Comparison of ENCODE assay signal across 9 mouse cellular contexts in the genomic region with DNA sequence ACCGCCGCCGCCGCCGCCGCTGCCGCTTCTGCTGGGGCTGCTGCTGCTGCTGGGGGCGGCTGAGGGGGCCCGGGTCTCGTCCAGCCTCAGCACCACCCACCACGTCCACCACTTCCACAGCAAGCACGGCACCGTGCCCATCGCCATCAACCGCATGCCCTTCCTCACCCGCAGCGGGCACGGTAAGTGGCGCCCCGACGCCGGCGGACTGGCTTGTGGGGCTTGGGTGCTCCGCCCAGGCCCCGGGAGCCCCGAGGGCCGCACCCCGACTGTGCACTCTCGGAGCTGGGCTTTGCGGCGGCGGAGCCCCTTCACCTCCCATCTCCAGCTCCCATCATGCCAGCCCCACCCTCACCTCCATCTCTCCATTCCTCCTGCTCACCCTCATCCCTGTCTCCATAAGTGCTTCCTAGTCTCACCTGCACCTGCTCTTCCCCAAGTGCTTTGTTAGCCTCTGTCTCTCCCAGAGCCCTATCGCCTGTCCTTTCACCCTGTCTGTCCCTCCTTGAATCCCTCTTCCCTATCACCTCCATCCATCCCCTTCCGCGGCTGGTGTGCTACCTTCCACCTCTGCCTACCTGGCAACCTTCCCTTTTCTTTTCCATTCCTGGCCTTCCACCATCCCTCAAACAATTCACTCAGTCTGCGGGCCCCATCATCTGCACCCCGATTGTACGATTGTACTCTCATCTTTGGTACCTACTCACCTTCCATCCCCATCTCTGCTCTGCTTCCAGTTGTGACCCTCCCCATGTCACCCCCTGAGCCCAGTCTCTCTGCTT. TPM values are rescaled to one million over a fixed set of nuclear protein-coding genes. Genes with fewer than 3 reads are reported as not detected.
DNase-seq lines count a peak whose midpoint lies in the region; ATAC-seq and TF ChIP-seq lines count a peak whose summit lies in the region.
"Had no signal": no experiment of that assay in that cellular context is flagged by ENCODE, and none has a peak within 500 bp of the region (broad histone marks: within the 10 kb centered on the region; RNA-seq: fewer than 3 reads in every experiment).

No protein-coding gene starts in this region.

- H3K9ac ChIP-seq in heart, embryonic 13.5 days, result peak overlapping the region; percentile 69
- H3K9ac ChIP-seq in forebrain, postnatal 0 days, result peak overlapping the region; percentile 94
- no peak overlapping the region for H3K9ac ChIP-seq in liver, postnatal 0 days (replicated peaks)

- peaks cover 18% of the 10 kb centered on the region for H3K4me1 ChIP-seq in heart, embryonic 13.5 days
- peaks cover 12% of the 10 kb centered on the region for H3K4me1 ChIP-seq in forebrain, postnatal 0 days (ENCODE audit: insufficient read depth)
- H3K4me1 ChIP-seq in liver, postnatal 0 days (ENCODE audit: insufficient read depth), result peaks cover 6% of the 10 kb centered on the region

- peak overlapping the region; percentile 56 for H3K4me3 ChIP-seq in heart, embryonic 13.5 days
- peak overlapping the region; percentile 80 for H3K4me3 ChIP-seq in forebrain, postnatal 0 days (ENCODE audit: low read depth, low read length)
- H3K4me3 ChIP-seq in liver, postnatal 0 days (ENCODE audit: low read depth, low read length), result peak overlapping the region; percentile 25; the same call in 1 of the 2 replicates

- no peak overlapping the region for H3K27ac ChIP-seq in heart, embryonic 13.5 days (replicated peaks)
- peak overlapping the region; percentile 96 for H3K27ac ChIP-seq in forebrain, postnatal 0 days (ENCODE audit: low read depth, low read length)
- no peak overlapping the region for H3K27ac ChIP-seq in liver, postnatal 0 days (ENCODE audit: low read depth)

- intact Hi-C loops in heart, postnatal 36 days (cut with DNase I), result no loop called here

- TF ChIP-seq EP300 in liver, postnatal 0 days (IDR thresholded peaks at IDR 0.05; ENCODE audit: low read depth), result no peak

- ATAC-seq in heart, embryonic 13.5 days (ENCODE audit: extremely low read depth, insufficient number of reproducible peaks, low FRiP score, low TSS enrichment), result no peak
- ATAC-seq in forebrain, postnatal 0 days, result no peak
- ATAC-seq in liver, postnatal 0 days, result no peak

- DNase-seq in heart, postnatal 36 days, result no peak
- peak; percentile 78 for DNase-seq in cerebellum, adult 9-11 months
- no peak for DNase-seq in forebrain, postnatal 0 days
- DNase-seq in liver, postnatal 0 days, result no peak
- no peak for DNase-seq in adrenal gland, adult 8-10 months
- DNase-seq in ovary, postnatal 10 days (ENCODE audit: low spot score), result no peak
- DNase-seq in frontal cortex, postnatal 36 days (ENCODE audit: low spot score in 2 of 2), result no peak
- DNase-seq: kidney, adult 9 months had no signal

- peak overlapping the region; percentile 81 for H3K4me2 ChIP-seq in heart, embryonic 13.5 days
- peak overlapping the region; percentile 86 for H3K4me2 ChIP-seq in forebrain, postnatal 0 days (ENCODE audit: low read depth)
- H3K4me2 ChIP-seq in liver, postnatal 0 days (ENCODE audit: low read depth, low read length), result peak overlapping the region; percentile 45; the same call in 1 of the 2 replicates

- no peaks in the 10 kb centered on the region for H3K36me3 ChIP-seq in heart, embryonic 13.5 days
- H3K36me3 ChIP-seq in forebrain, postnatal 0 days (ENCODE audit: insufficient read depth), result no peaks in the 10 kb centered on the region
- H3K36me3 ChIP-seq in liver, postnatal 0 days (replicated peaks; ENCODE audit: insufficient read depth, low read length), result no peaks in the 10 kb centered on the region

- peaks cover 98% of the 10 kb centered on the region for H3K27me3 ChIP-seq in heart, embryonic 13.5 days (replicated peaks)
- no peaks in the 10 kb centered on the region for H3K27me3 ChIP-seq in forebrain, postnatal 0 days (ENCODE audit: insufficient read depth, low read length)
- peaks cover 95% of the 10 kb centered on the region for H3K27me3 ChIP-seq in liver, postnatal 0 days (ENCODE audit: insufficient read depth, low read length)

- no peak for TF ChIP-seq CTCF in forebrain, postnatal 0 days (IDR thresholded peaks at IDR 0.05; ENCODE audit: low read depth)
- TF ChIP-seq CTCF in liver, postnatal 0 days (IDR thresholded peaks at IDR 0.05; ENCODE audit: low read depth), result no peak

- 5% methylated on average over 28 of the region's 38 CpGs for WGBS in heart, embryonic 13.5 days
- 6% methylated on average over 31 of the region's 38 CpGs for WGBS in forebrain, postnatal 0 days
- 10% methylated on average over 14 of the region's 38 CpGs for WGBS in liver, postnatal 0 days (ENCODE audit: insufficient replicate concordance)

- no peaks in the 10 kb centered on the region for H3K9me3 ChIP-seq in heart, embryonic 13.5 days
- no peaks in the 10 kb centered on the region for H3K9me3 ChIP-seq in forebrain, postnatal 0 days (ENCODE audit: low read length)
- no peaks in the 10 kb centered on the region for H3K9me3 ChIP-seq in liver, postnatal 0 days (ENCODE audit: low read length)

RNA-seq across cellular contexts. Expression of a gene that starts 44.3 kb away (rescaled TPM):
- polyA plus RNA-seq in heart, embryonic 13.5 days (2015; fragmentation: Nextera tagmentation; extraction: Ambion mirVana), result not detected in 2 replicates
- not detected for total RNA-seq in heart, postnatal 36 days (2021)
- not detected in 2 replicates for total RNA-seq in forebrain, postnatal 0 days (2014; rRNA removed)
- polyA plus RNA-seq in forebrain, postnatal 0 days (2015; fragmentation: Nextera tagmentation; extraction: Ambion mirVana), result 0.15 and 0.40 TPM in 2 replicates
- not detected in 2 replicates for polyA plus RNA-seq in liver, postnatal 0 days (2015; fragmentation: Nextera tagmentation; extraction: Ambion mirVana)
- under 1 TPM in 1 of 4 experiments, not detected in 3; 0.31 TPM for total RNA-seq in adrenal gland, adult 8-10 months (2022)

Comparison
In these comparisons a context has a peak if more than half of its experiments do, and no peak if none do; other contexts are left out.
1. H3K4me3 ChIP-seq: peak in every context shown above with its lines; median percentile 80 in forebrain, postnatal 0 days; 56 in heart, embryonic 13.5 days; 25 in liver, postnatal 0 days.